Mouse (Mus musculus) megakaryocyte-erythroid progenitor cell, adult 5-6 weeks (primary cell): Measurements from ENCODE around the gene Ank3. TPM values are rescaled to one million over a fixed set of nuclear protein-coding genes. Genes with fewer than 3 reads are reported as not detected.
A peak's percentile ranks its signal among the peaks of the same experiment; 100 is the strongest.

Experiments used
- ATAC-seq: replicated peaks from 2 replicates; pipeline ENCODE4 v1.8.0; 2016; ENCODE audit warnings: mild to moderate bottlenecking, inconsistent platforms; ENCODE audit not compliant: severe bottlenecking, poor library complexity, low FRiP score, low TSS enrichment
- total RNA-seq, 2 experiments: library from RNA; stranded (forward) in 1 of 2; stranded (reverse) in 1 of 2; fragments of 200-1000, 215-1000 nt in 1 of 2; fragments of >200 nt in 1 of 2; fragmentation: Nextera tagmentation in 1 of 2; gene quantifications; 2 replicates each; pipeline ENCODE4 v1.2.3; 2014 to 2017

Ank3 gene
- not detected in 2 replicates for total RNA-seq (2014; fragmentation: Nextera tagmentation)
- total RNA-seq (2017) = 0.09 and 0.19 TPM in 2 replicates

DNA sequence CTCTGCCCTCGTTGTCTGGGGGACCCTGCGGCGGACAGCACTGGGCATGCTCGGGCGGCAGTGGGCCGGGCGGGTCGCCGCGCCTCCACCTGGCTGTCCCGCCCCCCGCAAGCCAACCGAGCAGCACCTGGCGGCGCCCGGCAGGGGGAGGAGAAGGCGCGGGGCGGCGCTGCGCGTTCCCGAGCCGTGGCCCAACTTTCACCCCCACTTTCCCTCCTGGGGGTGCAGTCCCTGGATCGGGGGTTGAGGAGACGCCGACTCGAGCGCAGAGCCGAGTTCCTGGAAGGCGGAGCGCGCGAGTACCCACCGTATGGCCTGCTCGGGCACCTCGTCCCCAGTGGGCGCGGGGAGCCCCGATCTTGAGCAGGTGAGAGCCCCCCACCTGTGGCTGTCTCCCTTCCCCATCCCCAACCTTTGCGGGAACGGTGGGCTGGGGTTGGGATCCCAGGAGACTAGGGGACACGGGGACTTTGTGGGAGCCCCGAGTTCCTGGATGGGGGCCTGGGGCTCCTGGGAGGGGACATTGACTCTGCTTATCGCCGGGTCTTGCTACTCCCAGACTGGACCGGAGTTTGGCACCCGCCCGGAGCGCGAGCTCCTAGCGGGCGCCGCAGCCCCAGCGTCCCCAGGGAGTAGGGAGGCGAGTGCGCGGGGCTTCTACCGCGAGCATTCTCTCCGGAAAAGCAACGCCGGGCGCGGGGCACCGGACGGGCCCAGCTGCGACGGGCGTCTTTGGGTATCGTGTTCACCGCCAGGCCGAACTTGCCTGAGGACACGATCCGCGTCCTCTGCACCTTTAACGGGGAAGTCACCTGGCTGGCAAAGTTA, at the start of gene Ank3:
Gene Ank3, plus strand, starts transcription at position 11 of the 828 bp plus-strand sequence.
- ATAC-seq = no peak

DNA sequence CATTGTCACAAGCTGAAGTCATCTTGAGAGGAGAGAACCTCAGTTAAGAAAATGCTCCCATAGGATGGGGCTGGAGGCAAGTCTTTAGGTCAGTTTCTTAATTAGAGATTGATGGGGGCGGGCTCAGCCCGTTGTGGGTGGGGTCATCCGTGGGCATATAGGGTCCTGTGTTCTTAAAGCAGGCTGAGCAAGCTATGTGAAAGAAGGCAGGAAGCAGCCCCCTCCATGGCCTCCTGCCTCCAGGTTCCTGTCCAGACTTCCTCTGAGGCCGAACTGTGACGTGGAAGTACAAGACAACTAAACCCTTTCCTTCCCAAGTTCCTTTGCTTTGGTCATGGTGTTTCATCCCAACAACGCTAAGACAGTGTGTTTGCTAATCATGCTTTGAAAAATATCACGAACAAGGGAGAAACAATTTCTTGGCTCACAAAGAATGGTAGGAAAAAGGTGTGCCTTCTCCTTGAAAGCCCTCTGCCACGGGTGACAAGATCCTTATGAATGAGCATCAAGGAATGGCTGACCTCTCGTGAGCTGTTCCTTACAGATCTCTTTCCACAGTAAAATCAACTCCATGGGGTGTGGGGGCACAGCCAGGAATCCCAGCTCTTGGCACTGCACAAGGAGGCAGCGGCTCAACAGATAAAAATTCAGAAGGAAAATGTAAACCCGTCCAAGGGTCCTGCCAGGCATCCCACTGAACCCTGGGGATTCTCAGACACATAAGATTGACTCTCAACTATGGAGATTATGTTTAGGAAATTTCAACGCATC, 47.3 kb upstream of the Ank3 start:
- no peak for ATAC-seq

DNA sequence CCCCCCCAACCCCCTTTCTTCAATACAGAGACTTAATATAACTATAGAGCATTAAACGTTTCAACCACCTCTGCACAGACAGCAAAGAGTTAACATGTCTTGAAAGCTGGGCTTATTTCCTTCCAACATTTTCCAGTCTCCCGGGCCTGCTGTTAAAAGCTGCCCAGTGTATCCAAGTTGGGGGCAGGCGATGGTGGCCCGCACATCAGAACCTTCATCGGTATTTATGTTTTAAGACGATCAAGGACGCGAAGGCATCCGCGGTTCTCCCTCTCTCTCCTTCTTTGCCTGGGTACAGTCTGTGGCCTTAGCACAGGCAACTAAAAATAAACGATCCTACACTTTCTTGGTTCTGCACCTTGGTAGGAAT, 46.7 kb upstream of the Ank3 start:
- no peak for ATAC-seq

DNA sequence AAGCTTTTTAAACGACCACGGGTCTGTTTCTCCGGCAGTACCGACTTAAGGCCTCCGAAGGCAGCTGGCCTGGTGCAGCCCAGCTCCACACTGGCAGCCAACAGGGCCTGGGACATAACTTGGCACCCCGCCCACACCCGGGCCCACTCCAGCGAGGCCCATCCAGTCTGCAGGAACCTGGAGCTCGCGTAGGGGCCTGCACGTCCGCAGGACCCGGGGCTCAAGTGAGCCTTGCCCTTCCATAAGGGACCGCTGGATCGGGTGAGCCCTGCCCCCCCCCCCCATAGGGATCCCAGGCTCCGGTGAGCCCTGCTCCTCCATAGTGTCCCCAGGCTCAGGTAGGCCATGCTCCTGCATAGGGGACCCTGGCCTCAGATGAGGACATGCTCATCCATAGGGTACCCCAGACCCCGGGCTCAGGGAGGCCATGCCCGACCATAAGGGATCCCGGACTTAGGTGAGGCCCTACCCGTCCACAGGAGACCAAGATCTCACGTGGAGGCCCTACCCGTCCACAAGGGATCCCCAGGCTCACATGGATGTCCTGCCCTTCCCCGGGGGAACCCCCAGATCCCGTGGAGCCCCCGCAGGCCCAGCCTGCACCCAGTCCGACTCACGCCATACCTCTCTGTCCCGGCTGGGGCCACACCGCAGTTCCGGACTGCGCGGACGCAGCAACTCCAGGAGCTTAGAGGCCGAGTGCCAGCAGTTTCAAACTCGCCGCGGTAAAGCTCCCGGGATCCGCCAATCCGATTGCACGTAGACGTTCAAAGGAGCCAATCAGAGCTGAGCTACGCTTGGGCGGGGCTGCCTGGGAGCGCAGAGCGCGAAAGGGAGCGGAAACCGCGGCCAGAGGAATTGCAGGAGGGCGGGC, 46.1 kb upstream of the Ank3 start, which contains the start of gene Cdk1:
Gene Cdk1, minus strand, starts transcription at position 727 of the 874 bp plus-strand sequence.
- peak; percentile 98 for ATAC-seq

DNA sequence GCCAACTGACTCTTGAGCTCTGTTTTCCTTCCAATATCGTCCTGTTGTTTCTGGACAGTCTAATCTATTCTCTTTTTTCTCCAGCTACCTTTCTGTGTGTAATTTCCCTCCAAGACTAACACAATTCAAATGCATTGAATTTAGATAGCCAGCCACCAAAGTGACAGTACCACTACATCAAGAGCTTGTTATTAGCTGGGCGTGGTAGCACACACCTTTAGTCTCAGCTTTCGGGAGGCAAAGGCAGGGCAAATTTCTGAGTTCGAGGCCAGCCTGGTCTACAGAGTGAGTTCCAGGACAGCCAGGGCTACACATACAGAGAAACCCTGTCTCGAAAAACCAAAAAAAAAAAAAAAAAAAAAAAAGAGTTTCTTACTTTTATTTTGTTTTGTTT, 45.5 kb upstream of the Ank3 start:
- ATAC-seq = peak; percentile 43; the same call in 1 of the 2 replicates

DNA sequence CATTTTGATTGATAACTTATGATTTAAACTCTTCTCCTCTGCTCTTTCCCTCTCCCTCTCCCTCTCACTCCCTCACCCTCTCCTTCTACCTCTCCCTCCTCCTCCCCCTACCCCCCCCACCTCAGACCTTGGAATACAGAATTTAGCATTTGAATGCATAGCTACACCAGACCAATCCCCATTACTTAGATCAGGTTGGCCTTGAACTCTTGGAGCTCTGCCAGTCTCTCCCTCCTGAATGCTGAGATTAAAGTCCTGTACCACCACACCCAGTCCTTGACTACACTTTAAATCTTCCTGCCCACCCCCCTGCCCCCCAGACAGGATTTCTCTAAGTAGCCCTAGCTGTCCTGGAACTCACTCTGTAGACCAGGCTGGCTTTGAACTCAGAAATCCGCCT, 38.9 kb upstream of the Ank3 start:
- ATAC-seq = no peak

DNA sequence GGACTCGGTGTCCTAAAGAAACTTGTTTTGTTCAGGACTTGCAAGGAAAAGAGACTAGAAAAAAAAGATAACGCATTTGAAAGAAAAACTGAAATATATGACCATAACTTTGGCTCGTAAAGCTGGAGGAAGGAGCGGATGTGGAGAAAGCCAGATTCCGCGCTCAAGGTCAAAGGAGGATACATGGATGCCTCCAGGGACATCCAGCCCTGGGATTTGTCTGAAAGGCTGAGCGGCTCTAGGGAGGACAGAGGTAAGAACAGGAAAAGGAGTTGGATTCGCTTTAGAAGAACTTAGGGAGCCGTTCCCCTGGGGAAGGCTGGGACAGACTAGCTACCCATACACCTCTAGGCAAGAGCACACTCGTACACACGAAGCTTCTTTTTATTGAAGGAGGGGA, 32.4 kb upstream of the Ank3 start:
- no peak for ATAC-seq

DNA sequence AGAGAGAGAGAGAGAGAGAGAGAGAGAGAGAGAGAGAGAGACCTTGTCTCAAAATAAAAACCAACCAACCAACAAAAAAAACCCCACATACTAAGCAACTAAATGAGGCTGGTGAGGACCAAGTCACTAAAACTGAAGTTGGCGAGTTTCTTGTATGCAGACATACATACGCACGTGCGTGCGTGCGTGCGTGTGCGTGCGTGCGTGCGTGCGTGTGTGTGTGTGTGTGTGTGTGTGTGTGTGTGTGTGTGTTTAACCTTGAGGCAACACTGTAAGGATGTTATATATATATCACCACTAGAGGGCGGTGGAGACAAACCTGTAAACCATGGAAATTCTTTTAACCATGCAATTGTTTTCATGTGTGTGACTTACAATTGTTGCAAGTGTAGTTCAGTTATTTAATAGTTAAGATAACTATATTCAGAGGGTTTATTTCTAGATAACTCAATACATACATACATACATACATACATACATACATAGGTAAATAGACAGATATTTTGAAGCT, 31.6 kb upstream of the Ank3 start:
- no peak for ATAC-seq

DNA sequence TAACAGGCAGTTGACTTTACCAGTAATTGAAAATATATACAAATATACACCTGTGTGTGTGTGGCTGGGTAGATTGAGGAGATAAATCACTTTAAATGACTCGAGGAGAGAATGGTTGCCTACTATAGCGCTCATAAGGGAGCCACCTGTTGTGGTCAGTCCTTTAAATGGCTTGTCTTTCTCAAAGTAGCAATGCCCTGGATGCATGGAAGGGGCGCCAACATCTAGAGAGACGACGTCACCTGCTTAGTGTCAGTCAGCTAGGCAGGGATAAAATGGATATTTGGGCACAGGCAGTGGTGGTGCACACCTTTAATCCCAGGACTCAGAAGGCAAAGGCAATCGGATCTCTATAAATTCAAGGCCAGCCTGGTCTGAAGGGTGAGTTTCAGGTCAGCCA, 29.3 kb upstream of the Ank3 start:
- no peak for ATAC-seq

DNA sequence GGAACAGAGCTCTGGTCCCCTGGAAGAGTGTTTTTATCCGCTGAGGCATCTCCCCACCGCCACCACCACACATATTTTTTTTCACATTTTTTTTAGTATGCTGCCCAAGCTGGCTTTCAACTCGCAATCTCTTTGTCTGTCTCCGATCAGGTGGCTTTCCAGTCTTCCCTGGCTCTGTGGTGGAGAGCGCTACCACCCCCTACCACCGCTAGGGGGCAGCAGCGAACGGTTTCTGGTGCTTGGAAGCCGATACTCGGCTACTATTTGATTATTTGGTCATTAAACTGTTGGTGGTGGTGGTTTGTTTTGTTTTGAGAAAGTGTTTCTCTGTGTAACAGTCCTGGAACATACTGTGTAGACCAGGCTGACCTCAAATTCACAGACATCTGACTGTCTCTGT, 27.1 kb upstream of the Ank3 start:
- ATAC-seq = peak; percentile 77

DNA sequence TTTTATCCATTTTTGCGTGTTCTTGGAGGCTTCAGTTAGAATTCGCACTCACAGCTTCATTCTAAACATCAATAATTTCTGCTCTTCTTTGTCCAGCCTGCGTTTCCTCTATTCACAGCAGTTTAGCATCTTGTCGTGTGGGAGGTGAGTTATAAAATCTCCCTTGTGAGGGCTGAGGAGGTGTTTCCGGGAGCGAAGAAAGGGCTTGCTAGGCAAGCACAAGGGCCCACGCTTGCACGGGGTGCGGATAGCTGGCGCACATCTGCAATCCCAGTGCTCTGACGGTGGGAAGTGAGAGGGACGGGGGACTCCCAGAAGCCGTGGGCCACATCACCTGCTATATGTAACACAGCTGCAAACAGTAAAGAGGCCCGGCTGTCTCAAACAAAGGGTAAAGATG, 26.5 kb upstream of the Ank3 start:
- ATAC-seq = no peak

DNA sequence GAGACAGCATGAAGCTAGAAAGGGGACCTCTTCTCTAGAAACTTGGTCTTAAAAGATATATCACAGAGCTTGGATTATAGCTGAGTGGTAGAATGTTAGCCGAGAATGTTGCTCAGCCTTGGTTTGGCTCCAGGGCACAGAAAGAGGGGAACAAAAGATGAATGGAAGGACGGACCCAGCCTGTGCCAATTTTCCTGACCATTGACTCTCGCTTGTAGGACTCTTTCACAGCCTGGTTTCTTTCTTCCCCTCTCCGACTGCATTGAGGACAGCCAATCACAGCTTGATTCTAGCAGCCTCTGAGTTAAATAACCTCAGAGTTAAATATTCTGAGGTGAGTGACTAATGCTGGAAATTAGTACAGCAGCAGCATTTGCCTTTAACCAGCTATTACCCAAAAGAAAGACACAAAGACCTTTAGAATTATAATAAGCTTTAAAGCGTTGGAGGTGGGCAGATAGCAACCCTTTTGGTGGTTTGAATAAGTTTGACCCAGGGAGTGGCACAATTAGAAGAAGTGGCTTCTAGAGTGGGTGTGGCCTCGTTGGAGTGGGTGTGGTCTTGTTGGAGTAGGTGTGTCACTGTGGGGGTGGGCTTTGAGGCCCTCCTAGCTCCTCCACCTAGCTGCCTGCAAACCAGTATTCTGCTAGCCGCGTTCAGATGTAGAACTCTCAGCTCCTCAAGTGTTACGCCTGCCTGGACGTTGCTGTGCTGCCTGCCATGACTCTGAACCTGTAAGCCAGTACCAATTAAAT, 24.6 kb upstream of the Ank3 start:
- ATAC-seq = no peak

DNA sequence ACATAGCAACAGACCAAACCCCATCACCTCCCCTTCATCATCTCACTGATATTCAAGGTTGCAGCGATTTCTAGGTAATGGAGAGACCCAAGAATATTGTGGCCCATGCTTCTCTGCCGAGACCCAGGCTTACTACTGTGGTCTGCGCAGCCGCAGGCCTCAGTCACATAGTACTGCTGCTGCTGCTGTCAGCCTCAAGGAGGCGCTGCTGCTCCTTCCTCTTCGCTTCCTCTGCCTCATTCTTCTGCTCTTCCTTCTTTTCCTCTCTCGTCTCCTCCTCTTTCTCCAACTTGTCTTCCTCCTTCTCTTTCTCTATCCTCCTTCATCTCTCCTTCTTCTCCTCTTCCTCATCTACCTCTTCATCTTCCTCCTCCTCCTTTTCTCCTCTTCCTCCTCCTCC, 23.4 kb upstream of the Ank3 start:
- no peak for ATAC-seq

DNA sequence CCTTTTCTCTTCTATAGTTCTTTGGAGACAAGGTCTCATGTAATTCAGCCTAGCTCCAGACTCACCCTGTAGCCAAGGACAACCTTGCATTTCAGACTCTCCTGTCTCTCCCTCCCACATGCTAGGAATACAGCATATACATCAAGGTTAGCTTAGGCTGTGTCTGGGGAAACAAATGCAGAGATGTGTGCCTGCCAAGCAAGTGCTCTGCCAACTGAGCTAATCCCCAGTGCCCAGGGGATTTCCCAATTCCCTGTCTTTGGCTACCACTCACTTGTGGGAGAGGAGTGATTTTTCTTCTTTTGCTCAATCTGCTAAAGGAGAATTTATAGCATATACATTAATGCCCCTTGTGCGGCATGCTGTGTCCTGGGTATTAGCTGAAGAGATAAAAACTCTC, 15.4 kb upstream of the Ank3 start:
- no peak for ATAC-seq

DNA sequence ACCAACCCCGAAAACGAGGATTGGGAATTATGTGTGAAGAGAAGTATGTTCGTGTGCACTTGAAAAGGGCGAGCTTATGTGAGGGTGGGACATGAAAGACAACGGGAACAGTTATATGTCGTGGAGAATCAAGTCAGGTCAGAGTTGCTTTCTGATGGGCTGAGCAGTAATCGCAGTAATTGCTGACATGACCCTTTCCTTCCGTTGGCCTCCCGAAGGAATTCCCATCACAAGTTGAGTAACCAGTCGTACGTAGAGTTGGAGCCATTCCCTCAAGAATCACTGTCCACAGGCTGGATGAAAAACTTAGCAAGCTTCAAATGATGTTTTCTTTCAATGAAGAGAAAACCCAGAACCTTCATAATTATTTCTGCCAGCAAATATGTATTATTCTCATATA, 13.9 kb upstream of the Ank3 start:
- no peak for ATAC-seq

DNA sequence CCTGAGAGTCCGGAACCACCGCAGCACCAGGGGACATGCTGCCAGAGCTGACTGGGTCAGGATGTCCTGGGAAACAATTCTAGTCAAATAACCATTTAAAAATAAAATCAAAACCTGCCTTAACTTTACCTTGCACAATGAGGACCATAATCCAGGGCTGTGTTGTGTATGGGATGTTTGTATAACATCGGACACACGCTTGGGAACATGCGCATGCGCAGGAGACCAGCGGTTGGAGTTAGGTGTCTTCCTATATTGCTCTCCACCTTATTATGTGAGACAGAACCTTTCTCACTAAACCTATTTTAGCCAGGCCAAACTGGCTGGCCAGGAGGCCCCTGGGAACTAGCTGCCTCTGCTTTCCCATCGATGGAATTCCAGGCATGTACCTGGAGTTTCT, 13.4 kb upstream of the Ank3 start:
- no peak for ATAC-seq

DNA sequence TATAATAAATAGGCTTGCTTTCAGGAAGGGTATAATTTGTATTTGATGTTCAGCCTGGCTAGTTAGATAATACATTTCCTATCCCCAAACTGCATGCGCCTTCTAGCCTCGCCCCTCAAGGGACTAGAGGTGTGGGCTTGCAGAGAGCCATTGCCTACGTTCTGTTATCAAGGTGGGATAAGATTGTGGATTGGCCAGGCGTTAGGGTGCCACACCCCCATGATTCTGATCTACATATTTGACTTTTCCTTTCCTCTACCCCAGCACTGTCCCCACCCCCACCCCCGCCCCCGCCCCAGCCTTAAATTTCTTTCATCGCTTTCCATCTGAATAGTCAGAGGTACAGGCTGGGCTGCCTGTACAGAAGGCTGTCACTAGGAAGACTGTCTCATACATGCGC, 11.8 kb upstream of the Ank3 start:
- ATAC-seq = no peak

DNA sequence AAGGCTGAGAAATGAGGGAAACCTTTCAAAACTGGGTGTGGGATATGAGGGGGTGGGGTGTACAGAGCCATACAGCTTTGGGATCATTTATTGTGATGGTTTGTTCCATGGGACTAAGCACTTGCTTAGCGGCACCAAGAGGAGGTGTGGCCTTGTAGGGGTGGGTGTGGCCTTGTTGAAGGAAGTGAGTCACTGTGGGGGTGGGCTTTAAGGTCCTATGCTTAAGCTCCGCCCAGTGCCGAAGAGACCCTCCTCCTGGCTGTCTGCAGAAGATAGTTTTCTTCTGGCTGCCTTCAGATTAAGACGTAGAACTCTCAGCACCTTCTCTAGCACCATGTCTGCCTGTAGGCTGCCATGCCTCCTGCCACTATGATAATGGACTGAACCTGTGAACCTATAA, 9.1 kb upstream of the Ank3 start:
- ATAC-seq = no peak

DNA sequence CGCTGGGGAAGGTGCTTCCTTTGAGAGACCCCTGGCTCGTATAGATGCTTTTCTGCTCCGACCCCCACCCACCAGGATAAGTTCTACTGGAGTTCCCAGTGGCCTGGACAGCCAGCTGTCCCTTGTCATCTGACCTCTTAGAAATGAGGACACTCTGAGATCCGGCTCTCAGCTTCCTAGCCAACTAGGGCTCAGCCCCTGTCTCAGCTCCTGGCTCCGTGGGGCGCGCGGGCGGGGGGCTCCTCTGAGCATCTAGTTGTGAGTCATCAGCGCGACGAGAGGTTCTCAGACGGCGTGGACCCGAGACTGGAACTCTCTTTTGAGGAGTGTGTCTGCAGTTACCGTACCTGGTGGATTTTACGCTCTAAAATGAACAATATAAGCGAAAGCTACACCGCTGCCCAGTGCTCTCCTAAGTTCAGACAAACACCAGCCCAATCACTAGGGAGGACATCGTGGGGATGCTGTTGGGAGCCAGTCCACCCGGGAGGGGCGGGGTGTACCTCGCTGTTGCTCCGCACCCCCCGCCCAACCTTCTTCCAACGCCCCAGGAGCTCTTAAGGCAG, 293 bp upstream of the Ank3 start:
- no peak for ATAC-seq
